Comparison of ENCODE assay signal across 14 mouse cellular contexts in the genomic region with DNA sequence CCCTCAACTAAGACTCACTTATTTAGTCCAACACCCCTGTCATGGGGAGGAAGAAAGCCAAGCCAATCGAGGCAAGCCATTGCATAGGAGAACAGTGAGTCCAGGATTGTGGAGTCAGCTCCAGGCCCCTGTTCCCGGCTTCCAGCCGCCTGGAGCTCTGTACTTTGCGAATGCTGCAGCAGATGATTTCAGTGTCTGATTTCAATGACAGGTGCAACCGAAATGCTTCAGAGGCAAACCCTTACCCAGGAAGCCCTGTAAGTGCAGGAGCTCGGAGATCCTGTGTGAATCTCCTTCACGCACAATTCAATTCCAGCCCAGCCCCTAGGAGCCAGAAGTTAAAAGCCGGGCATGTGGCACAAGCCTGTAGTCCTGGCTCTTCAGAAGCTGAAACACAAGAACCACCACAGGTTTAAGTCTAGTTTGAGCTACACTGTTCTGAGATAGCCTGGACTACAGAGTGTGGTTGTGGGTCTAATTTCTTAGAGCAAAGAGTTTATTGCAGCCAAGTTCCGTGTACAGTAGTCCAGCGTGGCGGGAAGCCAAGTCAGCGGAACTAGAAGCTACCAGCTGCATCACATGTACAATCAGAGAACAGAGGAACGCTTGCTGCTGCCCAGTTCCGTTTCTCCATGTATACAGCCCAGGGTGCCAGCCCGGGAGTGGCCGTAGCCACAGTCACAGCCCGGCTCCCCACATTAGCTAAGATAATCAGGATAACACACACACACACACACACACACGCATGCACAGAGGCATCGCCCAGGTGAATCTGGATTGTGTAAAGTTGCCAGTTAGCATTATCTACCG. TPM values are rescaled to one million over a fixed set of nuclear protein-coding genes. Genes with fewer than 3 reads are reported as not detected.
DNase-seq lines count a peak whose midpoint lies in the region; ATAC-seq lines count a peak whose summit lies in the region.
"Had no signal": no experiment of that assay in that cellular context is flagged by ENCODE, and none has a peak within 500 bp of the region (broad histone marks: within the 10 kb centered on the region; RNA-seq: fewer than 3 reads in every experiment).

No protein-coding gene starts in this region.

- H3K27me3 ChIP-seq in embryonic facial prominence, embryonic 15.5 days, result no peaks in the 10 kb centered on the region
- H3K27me3 ChIP-seq: heart, embryonic 15.5 days; kidney, embryonic 15.5 days; stomach, embryonic 15.5 days had no signal

- no peak overlapping the region for H3K4me3 ChIP-seq in embryonic facial prominence, embryonic 15.5 days (replicated peaks)
- H3K4me3 ChIP-seq: heart, embryonic 15.5 days; kidney, embryonic 15.5 days; megakaryocyte, embryonic 14.5 days; stomach, embryonic 15.5 days had no signal

- intact Hi-C loops in left cerebral cortex, postnatal 4 days (cut with DNase I), result no loop called here

- H3K4me2 ChIP-seq in embryonic facial prominence, embryonic 15.5 days (replicated peaks), result no peak overlapping the region
- H3K4me2 ChIP-seq: heart, embryonic 15.5 days; kidney, embryonic 15.5 days; stomach, embryonic 15.5 days had no signal

- H3K36me3 ChIP-seq in embryonic facial prominence, embryonic 15.5 days, result no peaks in the 10 kb centered on the region
- H3K36me3 ChIP-seq: heart, embryonic 15.5 days; kidney, embryonic 15.5 days; stomach, embryonic 15.5 days had no signal

- 67% methylated on average over 20 of the region's 20 CpGs for WGBS in embryonic facial prominence, embryonic 15.5 days

- peaks cover 23% of the 10 kb centered on the region for H3K4me1 ChIP-seq in embryonic facial prominence, embryonic 15.5 days
- H3K4me1 ChIP-seq: megakaryocyte, embryonic 14.5 days; stomach, embryonic 15.5 days had no signal

- no peak overlapping the region for H3K9ac ChIP-seq in embryonic facial prominence, embryonic 15.5 days
- H3K9ac ChIP-seq: heart, embryonic 15.5 days; kidney, embryonic 15.5 days; stomach, embryonic 15.5 days had no signal

- H3K9me3 ChIP-seq in embryonic facial prominence, embryonic 15.5 days (replicated peaks), result no peaks in the 10 kb centered on the region
- H3K9me3 ChIP-seq: heart, embryonic 15.5 days; kidney, embryonic 15.5 days; stomach, embryonic 15.5 days had no signal

- peak; percentile 70 for DNase-seq in gastrocnemius, postnatal 10 days
- DNase-seq in gastrocnemius, adult 8-10 months (ENCODE audit: low spot score in 2 of 2), result no peak
- DNase-seq in left cerebral cortex, postnatal 4 days, result peak; percentile 51
- no peak for DNase-seq in left cerebral cortex, adult 18-20 months (ENCODE audit: low spot score in 2 of 2)
- peak; percentile 76 for DNase-seq in brain, adult 2 months (ENCODE audit: low read depth, low spot score)
- no peak for DNase-seq in retina, postnatal 1 day
- no peak for DNase-seq in urinary bladder, adult 18-20 months (ENCODE audit: low spot score in 2 of 2)
- DNase-seq: liver had no signal

- peak overlapping the region; percentile 39; the same call in 1 of the 2 replicates for H3K27ac ChIP-seq in embryonic facial prominence, embryonic 15.5 days (replicated peaks)
- H3K27ac ChIP-seq: heart, embryonic 15.5 days; kidney, embryonic 15.5 days; stomach, embryonic 15.5 days had no signal

- ATAC-seq in embryonic facial prominence, embryonic 15.5 days (ENCODE audit: insufficient number of reproducible peaks, low FRiP score, low TSS enrichment, low read depth), result no peak
- ATAC-seq: CD4-positive, CD25-positive, alpha-beta regulatory T cell, adult 4 months had no signal

RNA-seq across cellular contexts. Expression of a gene that starts 31.0 kb away (rescaled TPM):
- 10 to 100 TPM; 40.1 to 51.9 TPM for total RNA-seq in gastrocnemius, postnatal 10 days (2021)
- 10 to 100 TPM in 2 of 4 experiments, 1 to 10 TPM in 2; 5.7 to 16.2 (median 12.4) TPM for total RNA-seq in gastrocnemius, adult 8-10 months (2022)
- total RNA-seq in left cerebral cortex, postnatal 4 days (2021), result 100 to 1,000 TPM in 1 of 2 experiments, 10 to 100 TPM in 1; 94.9 to 103 TPM
- 10 to 100 TPM; 82.6 to 90.6 TPM for total RNA-seq in left cerebral cortex, adult 18-20 months (2021)
- polyA plus RNA-seq in embryonic facial prominence, embryonic 15.5 days (2015; fragmentation: Nextera tagmentation; extraction: Ambion mirVana), result 150 and 157 TPM in 2 replicates

RNA-seq across cellular contexts. Expression of a gene that starts 53.5 kb away (rescaled TPM):
- total RNA-seq in gastrocnemius, postnatal 10 days (2021), result 10 to 100 TPM; 91.6 to 93.4 TPM
- 10 to 100 TPM; 42.6 to 56.1 (median 50.7) TPM for total RNA-seq in gastrocnemius, adult 8-10 months (2022)
- 100 to 1,000 TPM; 127 to 130 TPM for total RNA-seq in left cerebral cortex, postnatal 4 days (2021)
- 100 to 1,000 TPM; 203 to 219 TPM for total RNA-seq in left cerebral cortex, adult 18-20 months (2021)
- polyA plus RNA-seq in embryonic facial prominence, embryonic 15.5 days (2015; fragmentation: Nextera tagmentation; extraction: Ambion mirVana), result 61.4 and 69.3 TPM in 2 replicates

Comparison
In these comparisons a context has a peak if more than half of its experiments do, and no peak if none do; other contexts are left out.
1. DNase-seq: peak in gastrocnemius, postnatal 10 days (single experiment), left cerebral cortex, postnatal 4 days (single experiment) and brain, adult 2 months (single experiment); none in gastrocnemius, adult 8-10 months (0 of 2), left cerebral cortex, adult 18-20 months (0 of 2), retina, postnatal 1 day (single experiment) and urinary bladder, adult 18-20 months (0 of 2).